Mouse (Mus musculus): ENCODE results near the gene Tcf3.

DNA sequence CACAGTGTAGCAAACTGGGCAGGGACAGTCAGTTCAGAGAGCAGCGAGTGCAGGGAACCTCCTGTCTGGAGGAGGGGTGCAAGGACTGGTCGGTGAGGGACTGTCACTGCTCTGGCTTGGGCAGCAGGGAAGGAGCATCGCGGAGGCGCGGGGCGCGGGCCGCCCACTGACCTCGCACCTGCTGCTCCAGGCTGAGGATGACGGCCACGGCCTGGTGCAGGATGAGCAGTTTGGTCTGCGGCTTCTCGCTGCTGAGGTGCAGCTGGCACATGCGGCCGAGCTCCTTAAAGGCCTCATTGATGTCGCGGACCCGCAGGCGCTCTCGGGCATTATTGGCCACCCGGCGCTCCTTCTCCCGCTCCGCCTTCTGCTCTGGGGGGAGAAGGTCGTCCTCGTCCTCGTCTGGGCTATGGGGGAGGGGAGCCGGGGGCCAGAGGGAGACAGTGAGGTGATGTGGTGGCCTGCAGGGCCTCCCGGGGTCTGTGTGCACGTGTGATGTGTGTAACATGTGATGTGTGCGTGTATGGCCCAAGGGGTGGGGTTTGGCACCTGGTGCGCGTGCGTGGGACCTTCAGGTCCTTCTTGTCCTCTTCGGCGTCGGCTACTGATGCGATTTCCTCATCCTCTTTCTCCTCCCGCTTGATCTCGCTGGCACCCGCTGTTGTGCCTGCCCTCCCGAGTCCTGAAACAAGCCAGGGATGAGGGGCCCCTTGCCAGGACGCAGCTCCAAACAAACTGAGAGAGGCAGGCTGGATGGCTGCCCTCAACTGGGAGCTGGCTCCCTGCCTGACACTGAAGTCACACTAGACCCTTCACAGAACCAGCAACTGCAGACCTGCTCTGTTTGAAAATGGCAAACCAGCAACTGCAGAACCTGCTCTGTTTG lies 20.5 kb downstream of the Tcf3 start:
- TF ChIP-seq CTCF (IDR thresholded peaks at IDR 0.05; ENCODE audit: low read depth) (no peak), EP300 (IDR thresholded peaks at IDR 0.05; ENCODE audit: low read depth) (no peak)

All from liver, embryonic 14.5 days (tissue).